Mouse (Mus musculus): ENCODE data around the gene Sepsecs.

Sepsecs gene

DNA sequence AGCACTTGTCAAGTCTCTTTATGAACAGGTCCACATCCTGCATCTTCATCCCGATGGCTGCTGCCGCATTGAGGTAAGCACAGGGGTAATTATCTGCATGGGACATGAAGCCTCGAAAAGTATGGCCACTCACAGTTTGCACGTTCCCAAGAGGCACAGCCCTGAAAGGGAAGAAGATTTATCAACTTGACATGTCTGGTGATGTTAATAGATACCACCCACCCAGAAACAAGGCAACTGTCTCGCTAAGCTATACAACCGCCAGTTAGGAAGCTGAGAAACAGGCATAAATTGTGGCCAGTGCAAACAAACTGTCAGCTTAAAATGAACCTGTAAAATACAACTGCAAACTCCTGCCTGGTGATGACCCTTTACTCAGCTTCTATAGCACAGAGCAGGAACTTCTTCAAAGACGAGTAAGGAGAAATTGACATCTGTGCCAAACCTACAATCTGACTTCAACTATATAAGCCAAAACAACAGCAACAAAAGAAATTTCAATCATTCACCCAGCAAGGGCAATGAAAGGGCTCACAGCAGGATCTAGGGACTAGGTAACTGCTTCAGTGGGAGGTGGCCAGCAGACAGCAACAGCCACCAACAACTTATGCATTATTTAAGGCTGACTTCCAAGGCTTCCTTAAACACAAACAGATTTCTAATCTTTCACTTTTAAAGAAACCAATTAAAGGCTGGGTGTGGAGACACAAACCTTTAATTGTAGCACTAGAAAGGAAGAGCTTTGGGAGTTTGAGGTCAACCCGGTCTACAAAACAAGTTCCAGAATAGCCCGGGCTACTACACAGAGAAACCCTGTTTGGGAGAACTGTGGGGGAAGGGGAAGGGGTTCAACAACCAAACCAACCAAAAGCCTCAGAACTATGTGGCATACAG lies 25.3 kb downstream of the Sepsecs start:
- no peak for DNase-seq (ENCODE audit: low read depth, low spot score)

DNA sequence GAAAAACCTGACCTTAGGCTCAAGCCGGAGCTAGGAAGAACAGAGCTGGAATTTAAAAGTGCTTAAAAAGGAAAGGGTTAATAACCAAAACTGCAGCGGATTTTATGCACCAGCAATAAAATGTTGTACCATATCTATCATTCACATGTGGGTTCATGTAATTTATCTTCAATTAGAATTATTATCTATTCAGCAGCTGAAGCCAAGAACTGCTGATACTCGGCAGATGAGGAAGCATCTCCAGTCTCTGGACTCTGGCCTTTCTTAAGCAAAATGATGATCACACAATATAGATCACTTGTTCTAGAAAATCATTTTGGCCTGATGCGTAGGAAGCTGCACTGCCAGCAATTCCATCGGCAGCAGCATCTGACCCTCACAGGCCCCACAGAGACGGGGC lies 27.8 kb downstream of the Sepsecs start:
- no peak for DNase-seq (ENCODE audit: low read depth, low spot score)

DNA sequence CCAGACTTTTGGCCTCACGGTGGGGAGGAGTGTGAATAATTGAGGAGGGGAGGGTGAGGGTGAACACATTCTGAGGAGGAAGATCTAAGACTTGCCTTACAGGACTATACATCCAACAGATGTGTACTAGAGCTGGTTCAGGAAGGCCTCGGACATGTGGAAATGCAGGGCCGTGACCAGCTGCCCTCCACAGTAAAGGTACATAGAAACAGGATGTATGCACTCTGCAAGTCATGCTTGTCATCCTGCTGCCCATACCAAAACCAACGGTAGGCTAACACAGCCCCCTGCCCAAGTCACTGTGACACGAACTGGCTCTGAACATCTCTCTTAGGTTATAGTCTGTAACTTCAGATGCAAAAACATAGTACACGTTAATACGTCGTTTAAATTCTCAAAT lies 30.6 kb downstream of the Sepsecs start:
- no peak for DNase-seq (ENCODE audit: low read depth, low spot score)

DNA sequence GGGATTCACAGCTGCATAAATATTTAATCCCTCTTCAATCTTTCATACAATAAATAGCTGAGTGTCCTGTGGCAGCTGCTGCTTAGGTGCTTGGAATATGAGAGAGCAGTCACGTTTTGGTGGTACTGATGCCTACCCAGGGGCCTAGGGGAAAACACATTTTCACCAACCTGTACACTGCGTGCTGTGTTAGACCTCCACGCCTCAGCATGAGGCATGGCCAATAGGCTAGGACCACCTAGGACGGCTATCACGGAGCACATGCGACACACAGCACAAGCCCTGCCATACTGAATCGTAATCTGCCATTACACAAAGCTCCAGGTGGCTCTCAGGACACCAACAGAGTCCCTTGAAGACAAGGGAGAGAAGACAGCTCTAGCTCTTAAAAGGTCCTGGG lies 31.5 kb downstream of the Sepsecs start:
- no peak for DNase-seq (ENCODE audit: low read depth, low spot score)

GRCm38 (mm10) chr5:52636923-52637322 lies 32.6 kb downstream of the Sepsecs start:
- DNase-seq (ENCODE audit: low read depth, low spot score) = no peak

DNA sequence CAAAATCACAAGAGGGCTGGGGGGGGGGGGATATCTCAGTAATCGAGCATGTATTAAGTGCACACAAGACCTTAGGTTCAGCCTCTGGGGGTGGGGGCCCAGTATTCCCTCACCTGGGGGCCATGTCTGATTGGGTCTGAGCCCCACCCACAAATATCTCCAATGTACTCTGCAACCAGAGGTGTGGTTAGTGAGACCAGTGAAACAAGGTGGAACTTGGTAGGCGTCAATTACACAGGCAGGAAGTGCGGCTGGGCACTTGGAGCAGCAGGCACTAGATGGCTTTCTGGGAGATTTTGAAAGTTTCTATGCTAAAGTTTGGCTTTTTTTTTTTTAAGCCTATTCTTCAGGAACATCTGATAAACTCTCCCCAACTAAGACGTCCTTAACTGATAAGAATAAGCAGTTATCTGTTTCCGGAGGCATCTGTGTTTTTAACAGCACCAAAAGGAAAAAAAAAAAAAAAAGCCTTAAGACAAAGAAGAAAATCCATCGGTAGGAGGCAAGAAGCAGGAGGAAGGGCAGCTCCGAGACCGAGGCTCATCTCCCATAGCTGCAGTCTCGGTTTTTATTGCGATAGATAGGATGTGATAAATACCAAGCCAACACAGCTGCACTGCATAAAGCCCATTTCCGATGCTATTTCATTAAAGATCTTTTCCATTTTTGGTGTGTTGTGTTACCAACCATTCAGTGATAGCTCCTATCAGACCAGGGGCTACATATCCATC lies 33.3 kb downstream of the Sepsecs start:
- DNase-seq (ENCODE audit: low read depth, low spot score) = no peak

- DNase-seq (ENCODE audit: low read depth, low spot score) = peak; percentile 28
Observed at GRCm38 (mm10) chr5:52634017-52634416, 35.5 kb downstream of the Sepsecs start.

GRCm38 (mm10) chr5:52630541-52630940 lies 39.0 kb downstream of the Sepsecs start:
- DNase-seq (ENCODE audit: low read depth, low spot score) = no peak

GRCm38 (mm10) chr5:52629214-52629613 lies 40.3 kb downstream of the Sepsecs start:
- no peak for DNase-seq (ENCODE audit: low read depth, low spot score)

- DNase-seq (ENCODE audit: low read depth, low spot score) = no peak
Observed at GRCm38 (mm10) chr5:52628783-52629182, 40.7 kb downstream of the Sepsecs start.

GRCm38 (mm10) chr5:52627713-52628112 lies 41.8 kb downstream of the Sepsecs start:
- DNase-seq (ENCODE audit: low read depth, low spot score) = no peak

DNA sequence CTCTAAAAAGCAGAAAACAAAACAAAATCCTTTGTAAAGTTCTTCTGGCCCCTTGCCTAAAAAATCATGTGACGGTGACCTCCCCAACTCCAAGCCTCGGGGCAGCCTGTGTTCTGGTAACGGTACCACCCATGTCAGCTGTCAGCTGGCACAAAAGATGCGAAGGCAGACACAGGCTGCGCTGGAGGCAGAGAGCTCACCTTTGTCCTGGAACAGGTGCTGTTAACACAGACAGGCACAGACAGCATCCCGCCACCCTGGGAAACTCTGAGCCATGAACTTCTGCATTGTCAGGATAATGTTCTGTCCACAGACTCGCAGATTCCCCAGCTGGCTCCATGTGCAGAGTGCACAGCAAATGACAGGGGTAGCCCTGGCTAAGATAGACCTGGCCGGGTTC lies 43.4 kb downstream of the Sepsecs start:
- DNase-seq (ENCODE audit: low read depth, low spot score) = no peak

DNA sequence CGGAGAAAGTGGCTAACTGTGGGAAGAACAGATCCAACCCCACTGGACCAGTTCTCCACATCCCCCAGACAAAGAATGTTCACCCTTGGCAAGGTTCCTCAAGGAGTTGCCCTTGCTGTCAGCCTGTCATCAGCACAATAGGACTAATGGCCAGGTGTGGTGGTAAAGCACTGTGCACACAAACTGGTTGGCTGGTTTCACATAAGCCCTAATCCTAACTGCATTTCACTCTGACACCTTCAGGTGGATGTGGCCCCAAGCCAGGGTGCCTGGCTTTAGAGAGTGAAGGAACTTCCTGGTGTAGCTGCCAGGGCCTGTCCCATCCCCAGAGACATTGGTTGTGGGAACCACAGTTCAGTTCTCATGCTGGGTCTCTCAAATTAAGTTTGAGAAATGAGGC lies 44.6 kb downstream of the Sepsecs start:
- DNase-seq (ENCODE audit: low read depth, low spot score) = no peak

DNA sequence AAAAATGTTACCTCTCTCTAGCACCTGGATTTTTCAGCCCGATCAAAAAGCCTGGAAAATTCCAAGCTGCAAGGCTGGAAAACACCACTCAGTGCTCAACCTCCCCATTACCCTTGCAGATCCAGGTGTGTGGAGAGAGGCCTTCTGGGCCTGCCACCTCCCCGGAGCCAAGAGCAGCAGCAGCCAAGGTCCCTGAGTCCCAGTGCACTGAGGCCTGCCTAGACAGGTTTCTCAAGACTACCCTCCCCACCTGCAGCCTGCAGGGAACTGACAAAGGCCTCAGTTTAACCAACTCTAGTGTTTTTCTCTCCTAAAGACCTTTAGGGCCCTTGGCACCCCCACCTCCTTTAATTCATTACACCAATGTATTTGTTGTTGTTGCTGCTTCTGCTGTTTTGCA lies 46.4 kb downstream of the Sepsecs start:
- no peak for DNase-seq (ENCODE audit: low read depth, low spot score)

DNA sequence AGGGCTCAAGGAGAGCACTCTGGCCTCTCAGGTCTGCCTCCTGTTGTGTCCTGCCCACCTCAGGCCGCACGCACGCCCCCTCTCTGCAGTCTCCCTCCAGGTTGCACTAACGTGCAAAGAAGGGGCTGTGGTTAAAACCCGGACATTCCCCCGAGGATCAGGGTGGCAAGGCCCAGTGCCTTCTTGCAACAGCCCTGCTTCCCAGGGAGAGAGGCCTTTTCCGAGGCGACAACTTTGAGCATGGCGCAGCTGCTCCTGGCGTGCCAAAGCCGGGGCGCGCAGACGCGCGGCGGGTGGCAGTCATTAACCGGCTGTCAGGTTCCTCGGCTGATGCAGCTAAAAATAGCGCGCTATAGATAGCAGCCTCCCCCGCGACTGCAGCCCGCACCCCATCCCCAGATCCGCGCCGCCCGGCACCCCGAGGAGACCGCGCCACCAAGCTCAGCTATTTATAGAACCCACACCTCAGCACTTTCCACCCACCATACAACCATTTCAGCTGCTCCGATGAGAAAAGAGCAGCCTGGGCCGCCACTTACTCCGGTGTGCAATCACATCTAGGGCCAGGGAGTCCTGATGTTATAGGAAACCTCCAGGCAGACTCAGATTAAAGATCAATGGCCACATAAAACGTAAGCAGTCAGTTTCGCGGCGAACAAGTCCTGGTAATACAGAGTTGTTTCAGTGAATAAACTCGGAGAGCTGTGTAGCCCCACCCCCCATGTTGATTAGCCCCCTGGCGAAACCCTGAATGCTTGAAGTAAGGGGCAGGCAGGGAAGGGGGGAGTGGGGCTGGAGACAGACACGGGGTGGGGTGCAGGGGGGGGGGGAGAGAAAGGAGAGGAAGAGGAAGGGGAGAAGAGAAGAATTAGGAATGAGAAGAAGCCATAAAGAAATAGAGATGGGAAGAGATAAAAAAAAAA lies 50.9 kb downstream of the Sepsecs start:
- peak; percentile 43 for DNase-seq (ENCODE audit: low read depth, low spot score)

GRCm38 (mm10) chr5:52617711-52618347 lies 51.7 kb downstream of the Sepsecs start:
- DNase-seq (ENCODE audit: low read depth, low spot score) = no peak

DNA sequence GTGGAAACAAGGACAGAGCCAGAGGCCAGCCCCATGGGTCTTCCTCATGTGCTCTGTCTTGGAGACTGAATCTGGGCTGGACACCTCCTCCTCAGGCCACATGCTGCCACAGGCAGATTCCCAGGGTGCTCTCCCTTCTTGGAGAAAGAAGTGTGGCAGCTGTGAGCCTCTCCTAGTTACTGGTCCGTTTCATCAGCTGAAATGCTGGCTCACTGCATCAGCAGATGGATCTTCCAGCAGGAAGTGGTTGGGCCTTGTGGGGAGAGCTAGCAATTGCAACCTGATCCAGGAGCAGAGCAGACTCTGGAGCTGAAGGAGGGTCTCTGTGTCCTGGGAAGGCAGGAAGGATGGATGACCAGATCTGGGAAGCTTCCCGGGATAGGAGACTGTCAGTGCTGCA lies 53.0 kb downstream of the Sepsecs start:
- no peak for DNase-seq (ENCODE audit: low read depth, low spot score)

DNA sequence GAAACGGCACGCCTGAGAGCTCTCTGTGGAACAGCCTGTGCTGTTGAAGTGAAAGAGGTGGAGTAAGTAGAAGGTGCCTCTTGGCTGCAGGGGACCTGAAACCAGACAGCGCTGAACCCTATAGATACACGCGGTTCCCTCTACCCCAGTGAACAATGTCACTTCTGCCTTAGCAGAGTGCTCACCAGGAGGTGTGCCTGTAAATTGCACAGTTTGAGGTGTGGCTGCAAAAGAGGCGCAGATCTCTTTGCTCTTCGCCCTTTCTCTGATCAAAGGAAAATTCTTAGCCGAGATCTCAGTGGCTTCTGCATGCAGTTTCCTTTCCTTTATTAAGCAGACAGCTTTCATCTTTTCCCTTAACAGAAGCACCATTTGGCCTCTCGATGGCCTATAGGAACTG lies 54.1 kb downstream of the Sepsecs start:
- DNase-seq (ENCODE audit: low read depth, low spot score) = no peak

DNA sequence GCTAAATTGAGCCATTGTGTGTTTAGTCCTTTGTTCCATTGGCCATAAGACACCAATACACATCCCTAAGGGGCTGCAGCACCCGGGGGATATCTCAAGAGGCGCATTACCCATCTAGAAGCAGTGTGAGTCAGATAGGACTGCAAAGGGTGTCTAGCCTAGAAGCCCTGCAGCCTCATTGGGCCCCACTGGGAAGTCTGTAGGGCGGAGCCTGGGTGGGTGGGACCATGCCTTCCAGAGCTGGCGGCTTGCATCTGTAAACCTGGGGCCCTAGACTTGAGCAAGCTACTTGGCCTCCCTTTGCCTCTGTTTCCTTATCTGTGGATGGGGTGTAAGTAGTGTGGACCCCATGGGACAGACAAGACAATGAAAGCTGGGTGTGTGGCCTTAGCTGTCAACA lies 54.8 kb downstream of the Sepsecs start:
- DNase-seq (ENCODE audit: low read depth, low spot score) = no peak

GRCm38 (mm10) chr5:52612776-52613175 lies 56.7 kb downstream of the Sepsecs start:
- no peak for DNase-seq (ENCODE audit: low read depth, low spot score)

GRCm38 (mm10) chr5:52611315-52611895 lies 58.1 kb downstream of the Sepsecs start:
- DNase-seq (ENCODE audit: low read depth, low spot score) = no peak
